Mouse (Mus musculus) embryonic facial prominence, embryonic 10.5 days (tissue): ENCODE measurements around the gene Tsfm. TPM values are rescaled to one million over a fixed set of nuclear protein-coding genes. Genes with fewer than 3 reads are reported as not detected.

Experiments used
- DNase-seq: peaks from one replicate; pipeline ENCODE4 v3.0.0-alpha.2; 2017; ENCODE audit warnings: low spot score
- H3K27ac ChIP-seq: fragments of 300-500 bp; sonication (generic); replicated peaks from 2 replicates; pipeline ENCODE4 v1.5.1; 2016; ENCODE audit warnings: mild to moderate bottlenecking
- H3K27me3 ChIP-seq: fragments of 300-500 bp; sonication (generic); replicated peaks from 2 replicates; pipeline ENCODE4 v1.6.1; 2016; ENCODE audit warnings: low read depth, mild to moderate bottlenecking; ENCODE audit not compliant: poor library complexity, severe bottlenecking
- H3K36me3 ChIP-seq: fragments of 300-500 bp; sonication (generic); replicated peaks from 2 replicates; pipeline ENCODE4 v1.6.1; 2016; ENCODE audit warnings: mild to moderate bottlenecking, moderate library complexity
- H3K4me1 ChIP-seq: fragments of 300-500 bp; sonication (generic); 2 replicates; pipeline ENCODE4 v1.6.1; 2016
- H3K4me3 ChIP-seq: fragments of 300-500 bp; sonication (generic); 2 replicates; pipeline ENCODE4 v1.5.1; 2016; ENCODE audit warnings: mild to moderate bottlenecking, moderate library complexity
- H3K9me3 ChIP-seq: fragments of 300-500 bp; sonication (generic); 2 replicates; pipeline ENCODE4 v1.6.1; 2016; ENCODE audit warnings: mild to moderate bottlenecking
- WGBS: fragments of 180-500 bp; shearing (Covaris S2); methylation state at CpG from one replicate; pipeline ENCODE4 v1.1.7; 2016; 5-methylcytosine and 5-hydroxymethylcytosine counted together
- polyA plus RNA-seq: library from polyadenylated mRNA; unstranded; fragments of >200 nt; fragmentation: Nextera tagmentation; extraction: Ambion mirVana; gene quantifications from 2 replicates; pipeline ENCODE4 v1.2.1, GENCODE M21; 2016

Gene Tsfm
- polyA plus RNA-seq, 1 experiment from 2014 or later = 106 TPM

GRCm38 (mm10) chr10:126978277-126978994 is 52.2 kb downstream of the Tsfm start, which contains the start of gene Ctdsp2:
Gene Ctdsp2 (plus strand): TSS chr10:126978717.
- Histone ChIP-seq H3K27ac (peak within 1 kb of the TSS; percentile 98), H3K9me3 (no peaks in the 10 kb centered on the region), H3K4me3 (peak within 1 kb of the TSS; percentile 100), H3K4me1 (peaks cover 55% of the 10 kb centered on the region), H3K27me3 (0 out of 2 replicates have a peak, but pooled peaks cover 8% of the 10 kb centered on the region), H3K36me3 (peaks cover 4% of the 10 kb centered on the region)
- 0% methylated on average over 56 of the region's 56 CpGs for WGBS
- peak; percentile 100 for DNase-seq

DNA sequence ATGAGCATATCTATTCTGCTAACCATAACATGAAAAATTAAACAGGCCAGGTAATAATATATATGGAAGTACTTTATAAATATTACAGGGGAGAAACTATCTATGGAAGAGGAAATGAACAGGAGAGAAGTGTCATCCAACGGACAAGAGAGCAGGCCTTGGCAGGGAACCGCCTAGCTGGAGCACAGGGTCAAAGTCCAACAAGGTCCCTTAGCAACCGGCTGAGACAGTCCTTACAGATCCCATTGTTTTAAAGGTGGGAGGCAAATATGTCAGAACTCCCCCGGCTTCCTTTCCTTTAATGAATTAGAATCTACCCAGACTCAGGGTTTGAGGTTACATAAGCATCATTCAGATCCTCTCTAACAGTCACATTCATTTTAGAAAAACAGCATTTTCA is 53.6 kb downstream of the Tsfm start:
- no peak for DNase-seq
- Histone ChIP-seq H3K36me3 (no peaks in the 10 kb centered on the region), H3K27ac (no peak overlapping the region), H3K27me3 (0 out of 2 replicates have a peak, but pooled peaks cover 8% of the 10 kb centered on the region), H3K4me3 (no peak overlapping the region), H3K4me1 (peaks cover 55% of the 10 kb centered on the region), H3K9me3 (no peaks in the 10 kb centered on the region)
- WGBS = 44% methylated on average over 4 of the region's 4 CpGs

GRCm38 (mm10) chr10:126975706-126976105 is 54.9 kb downstream of the Tsfm start:
- H3K9me3 ChIP-seq = no peaks in the 10 kb centered on the region
- 0 out of 2 replicates have a peak, but pooled peaks cover 8% of the 10 kb centered on the region for H3K27me3 ChIP-seq
- 88% methylated on average over 6 of the region's 6 CpGs for WGBS
- no peak overlapping the region for H3K4me3 ChIP-seq
- peaks cover 55% of the 10 kb centered on the region for H3K4me1 ChIP-seq
- H3K36me3 ChIP-seq = no peaks in the 10 kb centered on the region
- H3K27ac ChIP-seq = no peak overlapping the region
- no peak for DNase-seq

DNA sequence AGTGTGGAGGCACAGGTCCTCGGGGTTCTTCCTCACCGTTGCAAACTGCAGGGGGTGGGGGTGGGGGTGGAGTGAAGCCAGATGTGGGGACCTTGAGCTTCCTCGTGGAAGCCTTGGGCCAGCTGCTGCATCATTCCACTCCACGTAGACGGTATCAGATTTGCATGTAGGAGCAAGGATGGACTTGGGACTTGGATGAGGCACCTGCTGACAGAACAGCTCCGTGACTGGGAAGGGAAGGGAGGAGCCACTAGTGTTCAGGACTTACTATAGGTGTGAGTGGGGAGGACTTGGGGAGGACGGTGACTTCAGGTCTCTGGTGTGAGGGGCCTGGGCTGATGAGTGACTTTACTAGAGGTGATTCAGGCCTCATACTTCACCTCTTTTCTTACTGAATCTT is 57.7 kb downstream of the Tsfm start:
- Histone ChIP-seq H3K4me1 (peaks cover 47% of the 10 kb centered on the region), H3K4me3 (peak overlapping the region; percentile 46; the same call in 1 of the 2 replicates), H3K9me3 (no peaks in the 10 kb centered on the region), H3K27me3 (0 out of 2 replicates have a peak, but pooled peaks cover 8% of the 10 kb centered on the region), H3K36me3 (no peaks in the 10 kb centered on the region), H3K27ac (peak overlapping the region; percentile 85)
- WGBS = 24% methylated on average over 7 of the region's 7 CpGs
- no peak for DNase-seq

DNA sequence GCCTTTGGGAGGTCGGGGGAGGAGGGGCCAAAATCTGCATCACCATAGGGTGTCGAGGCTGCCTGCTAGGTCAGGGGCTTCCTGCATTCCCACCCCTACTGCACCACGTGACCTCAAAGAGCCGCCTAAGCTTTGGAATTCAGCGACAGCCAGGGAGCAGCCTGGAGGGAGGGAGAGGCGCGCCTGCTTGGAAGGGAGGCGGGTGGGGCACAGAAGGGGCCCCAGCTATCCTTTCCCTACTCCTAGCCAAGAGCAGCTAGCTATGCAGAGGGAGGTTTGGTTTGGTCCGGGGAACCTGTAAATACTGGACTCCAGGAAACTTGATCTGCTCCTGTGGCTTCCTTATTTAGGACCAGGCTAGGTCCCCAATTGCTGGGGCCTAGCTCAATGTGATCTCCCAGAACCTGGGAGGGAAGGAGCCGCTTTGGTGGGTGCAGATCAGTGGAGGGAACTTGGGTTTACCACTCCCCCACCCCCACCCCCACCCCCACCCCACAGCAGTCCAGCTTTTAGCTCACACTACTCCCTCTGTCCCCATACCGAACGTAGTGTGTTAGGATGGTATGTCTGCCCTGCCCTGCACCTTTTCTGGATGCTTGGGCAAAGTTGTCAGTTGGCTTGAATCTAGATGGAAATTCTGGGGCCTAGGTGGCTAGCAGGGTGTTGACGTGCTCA is 58.5 kb downstream of the Tsfm start:
- Histone ChIP-seq H3K4me1 (peaks cover 41% of the 10 kb centered on the region), H3K27ac (peak overlapping the region; percentile 85), H3K4me3 (peak overlapping the region; percentile 46), H3K36me3 (no peaks in the 10 kb centered on the region), H3K9me3 (no peaks in the 10 kb centered on the region), H3K27me3 (0 out of 2 replicates have a peak, but pooled peaks cover 8% of the 10 kb centered on the region)
- 4% methylated on average over 13 of the region's 13 CpGs for WGBS
- peak; percentile 92 for DNase-seq

GRCm38 (mm10) chr10:126971363-126972050 is 59.1 kb downstream of the Tsfm start:
- Histone ChIP-seq H3K27me3 (0 out of 2 replicates have a peak, but pooled peaks cover 8% of the 10 kb centered on the region), H3K27ac (peak overlapping the region; percentile 85), H3K9me3 (no peaks in the 10 kb centered on the region), H3K4me1 (peaks cover 35% of the 10 kb centered on the region), H3K36me3 (no peaks in the 10 kb centered on the region), H3K4me3 (peak overlapping the region; percentile 46)
- peak; percentile 48 for DNase-seq
- 5% methylated on average over 12 of the region's 12 CpGs for WGBS

DNA sequence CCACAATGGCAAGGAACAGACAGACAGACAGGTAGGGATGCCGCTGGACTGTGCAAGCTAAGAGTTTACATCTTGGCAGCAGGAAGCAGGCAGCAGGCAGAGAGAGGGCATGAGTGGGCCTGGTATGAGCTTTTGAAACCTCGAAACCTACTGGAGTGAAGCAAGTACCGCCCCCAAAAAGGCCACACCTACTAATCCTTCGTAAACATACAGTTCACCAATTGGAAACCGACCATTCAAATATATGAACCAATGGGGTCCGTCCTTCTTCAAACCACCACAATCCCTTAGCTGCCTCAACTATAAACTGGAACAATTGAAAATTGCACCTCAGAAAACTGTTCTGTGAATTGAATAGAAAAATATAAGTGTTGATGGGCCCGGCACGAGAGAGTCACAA is 66.8 kb downstream of the Tsfm start:
- DNase-seq = no peak
- no peaks in the 10 kb centered on the region for H3K36me3 ChIP-seq
- no peaks in the 10 kb centered on the region for H3K9me3 ChIP-seq
- H3K27me3 ChIP-seq = peaks cover 22% of the 10 kb centered on the region
- peaks cover 29% of the 10 kb centered on the region for H3K4me1 ChIP-seq
- 87% methylated on average over 8 of the region's 8 CpGs for WGBS
- H3K27ac ChIP-seq = no peak overlapping the region
- H3K4me3 ChIP-seq = no peak overlapping the region

- no peaks in the 10 kb centered on the region for H3K9me3 ChIP-seq
- no peak for DNase-seq
- peaks cover 22% of the 10 kb centered on the region for H3K27me3 ChIP-seq
- 43% methylated on average over 6 of the region's 6 CpGs for WGBS
- H3K36me3 ChIP-seq = no peaks in the 10 kb centered on the region
- peak overlapping the region; percentile 44; the same call in 1 of the 2 replicates for H3K27ac ChIP-seq
- no peak overlapping the region for H3K4me3 ChIP-seq
- peaks cover 30% of the 10 kb centered on the region for H3K4me1 ChIP-seq
These were observed 67.7 kb downstream of the Tsfm start for GRCm38 (mm10) chr10:126962966-126963330.

DNA sequence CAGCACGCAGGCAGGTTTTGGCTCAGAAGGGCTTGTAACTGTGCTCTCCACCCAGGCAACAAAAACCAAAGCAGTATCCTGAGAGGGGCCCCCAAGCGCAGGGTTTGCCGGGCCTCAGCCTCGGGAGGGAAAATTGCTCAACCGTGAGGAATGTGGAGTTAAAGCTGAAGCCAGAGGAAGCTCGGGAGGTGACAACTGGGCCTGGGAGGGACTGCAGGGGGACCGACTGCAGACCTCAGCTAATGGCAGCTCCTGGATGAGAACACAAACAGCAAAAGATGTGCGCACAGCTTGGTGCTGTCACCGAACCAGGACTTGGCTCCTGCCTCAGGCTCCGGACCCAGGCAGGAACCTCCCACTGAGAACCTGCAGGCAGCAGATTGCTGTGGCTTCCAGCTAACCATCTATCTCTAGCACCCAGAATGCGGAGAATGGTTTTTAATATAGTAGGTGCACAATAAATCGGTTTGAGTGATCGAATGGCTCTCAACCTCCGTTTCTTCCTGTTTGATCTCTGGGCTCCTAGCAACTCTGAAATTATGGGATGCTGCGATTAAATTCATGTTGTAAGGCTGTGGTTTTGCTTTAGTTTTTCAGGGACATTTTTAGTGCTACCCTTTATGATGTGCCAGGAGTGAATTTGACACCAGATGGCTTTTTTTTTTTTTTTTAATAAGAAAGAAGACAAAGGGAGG is 68.2 kb downstream of the Tsfm start:
- H3K36me3 ChIP-seq = no peaks in the 10 kb centered on the region
- no peaks in the 10 kb centered on the region for H3K9me3 ChIP-seq
- H3K4me1 ChIP-seq = peaks cover 35% of the 10 kb centered on the region
- peaks cover 22% of the 10 kb centered on the region for H3K27me3 ChIP-seq
- H3K4me3 ChIP-seq = peak overlapping the region; percentile 29
- H3K27ac ChIP-seq = peak overlapping the region; percentile 71
- WGBS = 30% methylated on average over 15 of the region's 15 CpGs
- DNase-seq = peak; percentile 67

DNA sequence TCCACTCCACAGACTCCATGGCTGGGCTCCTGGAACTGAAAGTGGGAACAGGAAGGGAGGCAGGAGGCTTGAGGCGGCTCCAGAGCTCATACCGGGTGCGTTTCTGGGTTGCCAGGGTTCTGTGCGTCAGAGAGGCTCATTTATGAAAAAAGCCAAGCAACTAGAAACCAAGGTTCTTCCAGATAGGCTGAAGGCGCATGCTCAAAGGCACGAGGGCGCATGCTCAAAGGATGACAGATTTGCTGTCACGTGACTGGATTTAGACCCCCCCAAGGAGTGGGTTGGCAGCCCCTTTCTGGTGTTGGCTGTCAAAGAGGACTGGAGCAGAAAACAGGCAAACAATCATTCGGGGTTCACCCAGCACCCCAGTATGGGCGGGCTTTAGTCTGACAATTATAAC is 68.9 kb downstream of the Tsfm start:
- Histone ChIP-seq H3K9me3 (no peaks in the 10 kb centered on the region), H3K27ac (peak overlapping the region; percentile 71), H3K36me3 (no peaks in the 10 kb centered on the region), H3K4me3 (peak overlapping the region; percentile 29), H3K27me3 (peaks cover 28% of the 10 kb centered on the region), H3K4me1 (peaks cover 42% of the 10 kb centered on the region)
- DNase-seq = no peak
- WGBS = 72% methylated on average over 10 of the region's 10 CpGs
